Mouse (Mus musculus): ENCODE measurements around the gene Syngap1. TPM values are rescaled to one million over a fixed set of nuclear protein-coding genes. Genes with fewer than 3 reads are reported as not detected.

Gene Syngap1
- polyA plus RNA-seq, 1 experiment: 5.2 TPM

DNA sequence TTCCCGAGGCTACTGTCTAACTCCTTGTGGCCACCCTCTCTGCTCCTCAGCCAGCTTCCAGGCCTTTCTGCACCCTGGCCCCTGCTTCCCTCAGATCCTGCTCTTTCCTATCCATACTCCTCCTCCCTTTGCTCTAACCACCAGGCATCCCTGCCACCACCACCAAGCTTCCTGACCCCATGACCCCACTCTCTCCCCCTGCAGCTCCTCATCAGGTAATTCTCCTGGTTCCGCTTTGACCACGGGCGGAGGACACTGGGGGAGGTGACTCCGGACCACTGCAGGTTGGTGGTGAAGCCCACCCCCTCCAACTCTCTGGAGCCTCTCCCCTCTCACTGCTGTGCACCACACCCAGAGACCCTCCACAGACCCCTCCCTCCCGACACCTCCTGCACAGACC is 26.4 kb downstream of the Syngap1 start:
- Histone ChIP-seq H3K4me3 (no peak overlapping the region), H3ac (ENCODE audit: control insufficient read depth, insufficient read length) (no peak overlapping the region), H3K79me2 (ENCODE audit: control insufficient read depth, insufficient read depth) (no peaks in the 10 kb centered on the region), H3K27me3 (ENCODE audit: control insufficient read depth, insufficient read depth, insufficient read length) (no peaks in the 10 kb centered on the region), H3K36me3 (ENCODE audit: control insufficient read depth, insufficient read depth) (no peaks in the 10 kb centered on the region), H3K4me2 (ENCODE audit: low read depth) (no peak overlapping the region)
- no peak for TF ChIP-seq MAX (IDR thresholded peaks at IDR 0.05; ENCODE audit: low read depth)
- no peak for TF ChIP-seq SRF (IDR thresholded peaks at IDR 0.05; ENCODE audit: control insufficient read depth, insufficient read length, low read depth)
- no peak for TF ChIP-seq TCF12 (IDR thresholded peaks at IDR 0.05; ENCODE audit: insufficient read depth, poor library complexity, severe bottlenecking)
- TF ChIP-seq POLR2AphosphoS2 (IDR thresholded peaks at IDR 0.05; ENCODE audit: insufficient read length, low read depth): no peak
- TF ChIP-seq E2F4 (IDR thresholded peaks at IDR 0.05; ENCODE audit: insufficient read depth): no peak
- TF ChIP-seq MYOG (IDR thresholded peaks at IDR 0.05; ENCODE audit: control insufficient read depth in 1 of 3, insufficient read depth in 1 of 3, insufficient read length in 2 of 3, low read depth in 2 of 3): no peak

DNA sequence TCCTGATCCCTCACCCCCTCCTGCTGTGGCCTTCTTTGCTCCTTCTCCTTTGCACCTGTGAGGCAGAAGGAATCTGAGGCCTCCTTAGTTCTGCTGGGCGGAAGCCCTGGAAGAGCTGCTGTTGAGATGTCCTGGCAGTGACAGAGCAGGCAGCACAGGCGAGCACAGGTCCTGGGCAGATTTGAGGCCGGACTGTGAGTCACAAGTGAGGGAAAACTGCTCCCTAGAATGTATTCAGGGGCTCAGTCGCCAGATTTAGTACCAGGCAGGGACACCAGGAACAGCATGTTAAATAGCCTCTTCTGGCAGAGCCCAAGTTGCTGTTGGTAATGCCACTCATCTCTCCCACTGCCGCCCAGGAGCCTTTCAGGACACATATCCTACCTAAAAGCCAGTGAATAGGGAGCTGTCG is 27.2 kb downstream of the Syngap1 start:
- peak overlapping the region; percentile 6 for H3K4me2 ChIP-seq (ENCODE audit: low read depth)
- H3K36me3 ChIP-seq (ENCODE audit: control insufficient read depth, insufficient read depth): no peaks in the 10 kb centered on the region
- no peak for TF ChIP-seq MAX (IDR thresholded peaks at IDR 0.05; ENCODE audit: low read depth)
- no peak overlapping the region for H3ac ChIP-seq (ENCODE audit: control insufficient read depth, insufficient read length)
- peaks cover 1% of the 10 kb centered on the region for H3K79me2 ChIP-seq (ENCODE audit: control insufficient read depth, insufficient read depth)
- no peaks in the 10 kb centered on the region for H3K27me3 ChIP-seq (ENCODE audit: control insufficient read depth, insufficient read depth, insufficient read length)
- no peak overlapping the region for H3K4me3 ChIP-seq

DNA sequence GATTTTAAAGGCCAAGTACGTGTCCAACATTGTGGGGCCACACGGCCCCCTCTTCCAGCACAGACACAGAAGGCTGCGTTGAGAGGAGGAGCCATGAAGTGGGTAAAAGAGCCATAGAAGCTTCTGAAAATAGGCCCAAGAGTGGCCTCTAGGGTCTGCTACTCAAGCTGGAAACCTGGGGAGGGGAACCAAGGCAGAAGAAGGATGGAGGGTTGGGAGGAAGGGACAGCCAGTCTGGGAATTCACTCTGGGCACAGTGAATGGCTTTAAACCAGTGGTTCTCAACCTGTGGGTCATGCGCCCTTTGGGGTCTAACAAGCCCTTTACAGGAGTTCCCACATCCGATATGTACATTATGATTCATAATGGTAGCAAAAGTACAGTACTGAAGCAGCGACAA is 28.2 kb downstream of the Syngap1 start:
- Histone ChIP-seq H3K4me2 (ENCODE audit: low read depth) (no peak overlapping the region), H3K4me3 (no peak overlapping the region), H3K27me3 (ENCODE audit: control insufficient read depth, insufficient read depth, insufficient read length) (no peaks in the 10 kb centered on the region), H3K36me3 (ENCODE audit: control insufficient read depth, insufficient read depth) (no peaks in the 10 kb centered on the region), H3ac (ENCODE audit: control insufficient read depth, insufficient read length) (no peak overlapping the region), H3K79me2 (ENCODE audit: control insufficient read depth, insufficient read depth) (peaks cover 12% of the 10 kb centered on the region)
- no peak for TF ChIP-seq TCF3 (IDR thresholded peaks at IDR 0.05; ENCODE audit: insufficient read length, low read depth)
- TF ChIP-seq E2F4 (IDR thresholded peaks at IDR 0.05; ENCODE audit: insufficient read depth): no peak
- TF ChIP-seq MYOD1 (IDR thresholded peaks at IDR 0.05; ENCODE audit: control insufficient read depth in 1 of 3, insufficient read length in 2 of 3, low read depth in 2 of 3): no peak
- no peak for TF ChIP-seq CEBPB (IDR thresholded peaks at IDR 0.05; ENCODE audit: insufficient read depth, poor library complexity, severe bottlenecking)
- TF ChIP-seq MAX (IDR thresholded peaks at IDR 0.05; ENCODE audit: low read depth): no peak
- TF ChIP-seq REST (IDR thresholded peaks at IDR 0.05; ENCODE audit: insufficient read depth, insufficient read length): no peak
- no peak for TF ChIP-seq USF1 (IDR thresholded peaks at IDR 0.05; ENCODE audit: low read depth)

DNA sequence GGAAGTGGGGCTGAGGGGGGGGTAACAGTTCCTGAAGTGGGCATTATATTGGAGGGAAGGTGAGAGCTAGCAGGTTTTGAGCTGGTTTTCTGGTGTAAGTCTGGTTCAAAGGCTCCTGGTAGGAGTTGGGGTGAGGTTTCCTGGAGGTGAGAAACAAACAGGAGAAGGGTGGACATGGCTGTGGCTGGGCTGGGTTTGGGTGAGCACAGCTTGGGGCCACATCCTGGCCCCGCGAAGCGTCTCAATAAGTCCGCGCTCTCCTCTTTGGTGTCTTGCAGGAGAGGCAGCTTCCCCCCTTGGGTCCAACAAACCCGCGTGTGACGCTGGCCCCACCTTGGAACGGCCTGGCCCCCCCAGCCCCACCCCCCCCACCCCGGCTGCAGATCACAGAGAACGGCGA is 29.2 kb downstream of the Syngap1 start:
- Histone ChIP-seq H3K79me2 (ENCODE audit: control insufficient read depth, insufficient read depth) (peaks cover 21% of the 10 kb centered on the region), H3K4me2 (ENCODE audit: low read depth) (no peak overlapping the region), H3ac (ENCODE audit: control insufficient read depth, insufficient read length) (no peak overlapping the region), H3K36me3 (ENCODE audit: control insufficient read depth, insufficient read depth) (no peaks in the 10 kb centered on the region), H3K4me3 (no peak overlapping the region), H3K27me3 (ENCODE audit: control insufficient read depth, insufficient read depth, insufficient read length) (no peaks in the 10 kb centered on the region)
- TF ChIP-seq REST (IDR thresholded peaks at IDR 0.05; ENCODE audit: insufficient read depth, insufficient read length) (no peak), MYOG (IDR thresholded peaks at IDR 0.05; ENCODE audit: control insufficient read depth in 1 of 3, insufficient read depth in 1 of 3, insufficient read length in 2 of 3, low read depth in 2 of 3) (no peak), TCF12 (IDR thresholded peaks at IDR 0.05; ENCODE audit: insufficient read depth, poor library complexity, severe bottlenecking) (no peak), SRF (IDR thresholded peaks at IDR 0.05; ENCODE audit: control insufficient read depth, insufficient read length, low read depth) (no peak)

DNA sequence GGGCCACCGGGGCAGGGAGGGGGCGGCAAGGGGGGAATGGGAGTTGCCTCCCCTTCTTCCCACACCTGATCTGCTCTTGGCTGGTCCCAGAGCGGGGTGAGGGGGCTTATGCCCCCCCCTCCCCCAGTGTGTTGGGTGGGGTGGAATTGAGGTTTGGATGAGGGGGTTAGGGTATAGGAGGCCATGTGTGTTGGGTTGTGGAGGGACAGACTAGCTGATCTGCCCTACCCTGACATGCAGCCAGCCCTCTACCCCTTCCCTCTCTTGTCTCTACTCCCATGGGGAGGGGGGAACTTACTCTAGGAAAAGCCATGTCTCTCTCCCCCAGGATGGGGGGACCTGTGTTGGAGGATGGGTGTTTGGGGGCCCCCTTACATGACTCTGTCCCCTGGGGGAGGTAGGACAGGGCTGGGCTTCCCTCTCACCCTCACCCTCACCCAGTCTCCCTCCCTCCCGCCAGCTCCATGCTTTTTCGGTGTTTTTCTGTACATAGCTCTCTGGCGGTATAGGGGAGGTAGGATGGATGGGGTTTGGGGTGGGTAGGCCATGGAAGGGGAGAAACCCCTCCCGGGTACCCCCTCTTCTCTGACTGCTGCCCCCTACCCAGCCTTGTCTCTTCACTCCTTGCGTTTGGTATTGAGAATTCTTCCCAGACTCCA is 30.3 kb downstream of the Syngap1 start:
- Histone ChIP-seq H3K36me3 (ENCODE audit: control insufficient read depth, insufficient read depth) (peaks cover 10% of the 10 kb centered on the region), H3K27me3 (ENCODE audit: control insufficient read depth, insufficient read depth, insufficient read length) (no peaks in the 10 kb centered on the region), H3K4me2 (ENCODE audit: low read depth) (no peak overlapping the region), H3K79me2 (ENCODE audit: control insufficient read depth, insufficient read depth) (peaks cover 23% of the 10 kb centered on the region), H3ac (ENCODE audit: control insufficient read depth, insufficient read length) (no peak overlapping the region), H3K4me3 (peak overlapping the region; percentile 84)
- no peak for TF ChIP-seq CEBPB (IDR thresholded peaks at IDR 0.05; ENCODE audit: insufficient read depth, poor library complexity, severe bottlenecking)
- peak; percentile 53 for TF ChIP-seq POLR2AphosphoS2 (IDR thresholded peaks at IDR 0.05; ENCODE audit: insufficient read length, low read depth)
- TF ChIP-seq TCF3 (IDR thresholded peaks at IDR 0.05; ENCODE audit: insufficient read length, low read depth): no peak
- TF ChIP-seq SRF (IDR thresholded peaks at IDR 0.05; ENCODE audit: control insufficient read depth, insufficient read length, low read depth): no peak
- TF ChIP-seq MYOG (IDR thresholded peaks at IDR 0.05; ENCODE audit: control insufficient read depth in 1 of 3, insufficient read depth in 1 of 3, insufficient read length in 2 of 3, low read depth in 2 of 3): no peak
- no peak for TF ChIP-seq USF1 (IDR thresholded peaks at IDR 0.05; ENCODE audit: low read depth)

DNA sequence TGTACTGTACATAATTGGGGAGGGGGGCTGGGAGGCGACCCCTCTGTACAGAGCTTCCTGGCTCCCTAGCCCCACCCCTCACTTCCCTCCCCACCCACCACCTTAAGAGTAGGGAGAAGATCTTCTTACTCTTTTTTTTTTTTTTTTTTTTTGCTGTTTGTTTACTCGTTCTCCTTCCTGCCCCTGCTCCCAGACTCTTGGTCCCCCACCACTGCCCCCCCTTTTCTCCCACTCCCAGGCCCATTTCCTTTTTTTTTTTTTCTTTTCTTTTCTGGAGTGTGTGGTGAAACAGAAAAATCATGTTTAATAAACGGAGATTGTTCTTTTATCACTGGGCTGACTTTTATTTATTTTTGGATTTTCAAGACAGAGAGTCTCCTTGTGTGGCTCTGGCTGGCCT is 31.1 kb downstream of the Syngap1 start:
- peaks cover 12% of the 10 kb centered on the region for H3K36me3 ChIP-seq (ENCODE audit: control insufficient read depth, insufficient read depth)

More for the DNA sequence above, 31.1 kb downstream of the Syngap1 start:
- Histone ChIP-seq H3K27me3 (ENCODE audit: control insufficient read depth, insufficient read depth, insufficient read length) (no peaks in the 10 kb centered on the region), H3K4me3 (peak overlapping the region; percentile 84), H3ac (ENCODE audit: control insufficient read depth, insufficient read length) (peak overlapping the region; percentile 55), H3K79me2 (ENCODE audit: control insufficient read depth, insufficient read depth) (peaks cover 23% of the 10 kb centered on the region), H3K4me2 (ENCODE audit: low read depth) (peak overlapping the region; percentile 92)
- TF ChIP-seq TCF3 (IDR thresholded peaks at IDR 0.05; ENCODE audit: insufficient read length, low read depth) (no peak), REST (IDR thresholded peaks at IDR 0.05; ENCODE audit: insufficient read depth, insufficient read length) (no peak), MYOG (IDR thresholded peaks at IDR 0.05; ENCODE audit: control insufficient read depth in 1 of 3, insufficient read depth in 1 of 3, insufficient read length in 2 of 3, low read depth in 2 of 3) (no peak), MYOD1 (IDR thresholded peaks at IDR 0.05; ENCODE audit: control insufficient read depth in 1 of 3, insufficient read length in 2 of 3, low read depth in 2 of 3) (no peak), USF1 (IDR thresholded peaks at IDR 0.05; ENCODE audit: low read depth) (no peak), MAX (IDR thresholded peaks at IDR 0.05; ENCODE audit: low read depth) (no peak), TCF12 (IDR thresholded peaks at IDR 0.05; ENCODE audit: insufficient read depth, poor library complexity, severe bottlenecking) (no peak), CEBPB (IDR thresholded peaks at IDR 0.05; ENCODE audit: insufficient read depth, poor library complexity, severe bottlenecking) (no peak), SRF (IDR thresholded peaks at IDR 0.05; ENCODE audit: control insufficient read depth, insufficient read length, low read depth) (no peak), POLR2AphosphoS2 (IDR thresholded peaks at IDR 0.05; ENCODE audit: insufficient read length, low read depth) (no peak), POLR2A (IDR thresholded peaks at IDR 0.05; ENCODE audit: insufficient read length, low read depth) (no peak), E2F4 (IDR thresholded peaks at IDR 0.05; ENCODE audit: insufficient read depth) (no peak)

Data from myocyte (in vitro differentiated cells).